10 mouse cellular contexts compared by ENCODE assay signal in genomic region chr2:177109086-177109485, GRCm38 (mm10). TPM values are rescaled to one million over a fixed set of nuclear protein-coding genes. Genes with fewer than 3 reads are reported as not detected.
DNase-seq lines count a peak whose midpoint lies in the region; TF ChIP-seq lines count a peak whose summit lies in the region.
"Not testable (repeated sequence)": the region's sequence is repeated elsewhere in the genome, so short reads cannot be mapped to it uniquely, and the experiment has no call there.
"Had no signal": no experiment of that assay in that cellular context is flagged by ENCODE, and none has a peak within 500 bp of the region (broad histone marks: within the 10 kb centered on the region; RNA-seq: fewer than 3 reads in every experiment).

No protein-coding gene starts in this region.

- not testable (repeated sequence) for TF ChIP-seq CTCF in ES-Bruce4 (IDR thresholded peaks at IDR 0.05; ENCODE audit: low read depth, low read length)

- in situ Hi-C loops in ES-E14 (cut with MboI; ENCODE audit: low sequenced_read_pairs in 2 of 2, unreplicated experiment in 2 of 2) = not testable (repeated sequence)

- not testable (repeated sequence) for H3K36me3 ChIP-seq in ES-Bruce4 (ENCODE audit: control insufficient read depth, insufficient read depth, low read length, poor library complexity, severe bottlenecking); ES-E14 (ENCODE audit: control insufficient read depth, insufficient read depth, low read length, poor library complexity, severe bottlenecking)

- H3K9ac ChIP-seq in ES-Bruce4 (ENCODE audit: low read depth, poor library complexity, severe bottlenecking); ES-E14 (ENCODE audit: insufficient read depth, low read depth, low read length, poor library complexity, severe bottlenecking): not testable (repeated sequence)

- not testable (repeated sequence) for H3K27me3 ChIP-seq in ES-Bruce4 (ENCODE audit: control insufficient read depth, insufficient read depth, low read length, poor library complexity, severe bottlenecking)

- DNase-seq in ES-CJ7 (ENCODE audit: low read depth, low spot score) (peak; percentile 55), R1 (ENCODE audit: low read depth, low spot score) (peak; percentile 92), ZHBTc4 (ENCODE audit: low read depth, low spot score) (peak; percentile 36)
- DNase-seq in ES-E14 (ENCODE audit: low read depth, low spot score) = not testable (repeated sequence)

- not testable (repeated sequence) for TF ChIP-seq POLR2A in ES-Bruce4 (IDR thresholded peaks at IDR 0.05; ENCODE audit: insufficient read depth, low read length)

- H3K4me3 ChIP-seq in ES-Bruce4 (ENCODE audit: low read depth, low read length); ES-E14 (ENCODE audit: insufficient read depth in 1 of 2, low read depth in 1 of 2, low read length in 2 of 2, poor library complexity in 1 of 2, severe bottlenecking in 1 of 2): not testable (repeated sequence)

- not testable (repeated sequence) for TF ChIP-seq EP300 in ES-Bruce4 (IDR thresholded peaks at IDR 0.05; ENCODE audit: insufficient read depth, low read depth, low read length)

- H3K4me1 ChIP-seq in ES-Bruce4 (ENCODE audit: control insufficient read depth, insufficient read depth, low read length); ES-E14 (ENCODE audit: control insufficient read depth in 2 of 2, insufficient read depth in 2 of 2, low read length in 2 of 2, poor library complexity in 1 of 2): not testable (repeated sequence)

- H3K27ac ChIP-seq in ES-Bruce4 (ENCODE audit: insufficient read depth, low read length) (peak overlapping the region; percentile 41; the same call in 1 of the 2 replicates), ES-E14 (ENCODE audit: insufficient read depth, low read depth, low read length, poor library complexity, severe bottlenecking) (0 out of 2 replicates have a peak overlapping the region, but pooled peaks have one; percentile 33)

- H3K9me3 ChIP-seq in ES-Bruce4 (replicated peaks; ENCODE audit: control insufficient read depth, insufficient read depth, low read length, poor library complexity, severe bottlenecking); ES-E14 (ENCODE audit: control insufficient read depth, insufficient read depth, low read depth, low read length): not testable (repeated sequence)

TF ChIP-seq in ES-E14, 5 proteins besides CTCF, POLR2A, EP300 and RAD21:
- TF ChIP-seq MAFK (IDR thresholded peaks at IDR 0.05; ENCODE audit: insufficient read depth, low read depth, low read length) = peak; percentile 51

RNA-seq across cellular contexts. Expression of gene Gm14401, which starts 35.0 kb away (rescaled TPM):
- 21.7 and 24.2 TPM in 2 replicates for polyA plus RNA-seq in ES-Bruce4 (2011; ENCODE audit: insufficient read depth, insufficient read length, low read depth, missing spikeins)
- total RNA-seq in ES-E14 (2012; rRNA removed) = 54.3 and 56.1 TPM in 2 replicates
- polyA plus RNA-seq: activated CD4-positive, CD25-positive, alpha-beta regulatory T cell, adult 4 months; adrenal gland, adult 2 months; brain, embryonic 14.5 days; CD4-positive, CD25-positive, alpha-beta regulatory T cell, adult 4 months; cerebellum, adult 2 months had no signal
